Comparison of ENCODE assay signal across 8 mouse cellular contexts in genomic region chr5:140331615-140332512, GRCm38 (mm10). TPM values are rescaled to one million over a fixed set of nuclear protein-coding genes. Genes with fewer than 3 reads are reported as not detected.
A peak's percentile ranks its signal among the peaks of the same experiment; 100 is the strongest.
DNase-seq lines count a peak whose midpoint lies in the region; ATAC-seq and TF ChIP-seq lines count a peak whose summit lies in the region.

TSS of gene Mrm2 (minus strand) at chr5:140331898.

- H3K4me3 ChIP-seq in hindbrain, embryonic 10.5 days, result peak within 1 kb of the TSS; percentile 74
- peak within 1 kb of the TSS; percentile 70 for H3K4me3 ChIP-seq in lung, embryonic 16.5 days (ENCODE audit: low read length)
- peak within 1 kb of the TSS; percentile 91 for H3K4me3 ChIP-seq in thymus, adult 2 months (ENCODE audit: control insufficient read depth, insufficient read depth, low read length)

- peak within 1 kb of the TSS; percentile 91 for H3K4me2 ChIP-seq in lung, embryonic 16.5 days (ENCODE audit: low read depth, low read length)

- no peaks in the 10 kb centered on the region for H3K9me3 ChIP-seq in hindbrain, embryonic 10.5 days
- H3K9me3 ChIP-seq in lung, embryonic 16.5 days (ENCODE audit: control insufficient read depth, low read length), result no peaks in the 10 kb centered on the region

- peak within 1 kb of the TSS; percentile 93 for H3K27ac ChIP-seq in hindbrain, embryonic 10.5 days
- peak within 1 kb of the TSS; percentile 93 for H3K27ac ChIP-seq in lung, embryonic 16.5 days (ENCODE audit: low read length)
- peak within 1 kb of the TSS; percentile 57 for H3K27ac ChIP-seq in thymus, adult 2 months (ENCODE audit: control insufficient read depth, insufficient read depth, low read length)

- ATAC-seq in frontal cortex, adult (ENCODE audit: low TSS enrichment), result peak; percentile 95
- ATAC-seq in lung, embryonic 16.5 days (ENCODE audit: low read depth), result peak; percentile 81

- peak within 1 kb of the TSS; percentile 92 for H3K9ac ChIP-seq in lung, embryonic 16.5 days (ENCODE audit: low read length)

- peaks cover 26% of the 10 kb centered on the region for H3K4me1 ChIP-seq in hindbrain, embryonic 10.5 days (replicated peaks)
- peaks cover 16% of the 10 kb centered on the region for H3K4me1 ChIP-seq in lung, embryonic 16.5 days (replicated peaks; ENCODE audit: control insufficient read depth, insufficient read depth, low read length)
- peaks cover 8% of the 10 kb centered on the region for H3K4me1 ChIP-seq in thymus, adult 2 months (replicated peaks; ENCODE audit: control insufficient read depth, insufficient read depth, low read length)

- WGBS in hindbrain, embryonic 10.5 days, result 1% methylated on average over 39 of the region's 39 CpGs
- under 1% methylated on average over 39 of the region's 39 CpGs for WGBS in lung, embryonic 16.5 days
- WGBS in thymus, adult 2 months, result 1% methylated on average over 39 of the region's 39 CpGs

- no peaks in the 10 kb centered on the region for H3K27me3 ChIP-seq in hindbrain, embryonic 10.5 days (ENCODE audit: insufficient read depth, poor library complexity, severe bottlenecking)
- H3K27me3 ChIP-seq in lung, embryonic 16.5 days (ENCODE audit: control insufficient read depth, insufficient read depth, low read depth, low read length), result no peaks in the 10 kb centered on the region
- H3K27me3 ChIP-seq in thymus, adult 2 months (ENCODE audit: control insufficient read depth, insufficient read depth, low read length), result no peaks in the 10 kb centered on the region

- peak; percentile 98 for TF ChIP-seq CTCF in thymus, adult 2 months (IDR thresholded peaks at IDR 0.05; ENCODE audit: borderline replicate concordance, control insufficient read depth, extremely low read depth, insufficient read depth, low read length, poor library complexity)

- peak; percentile 83 for DNase-seq in MN1 (ENCODE audit: low spot score)
- peak; percentile 81 for DNase-seq in cerebellum, adult 9-10 months
- peak; percentile 90 for DNase-seq in hindbrain, embryonic 10.5 days (ENCODE audit: low spot score)
- peak; percentile 45 for DNase-seq in layer of hippocampus, adult 9-10 months (ENCODE audit: low spot score)
- peak; percentile 64 for DNase-seq in ovary, adult 18-20 months (ENCODE audit: low spot score)
- peak; percentile 87 for DNase-seq in thymus, adult 2 months

- peak; percentile 71 for TF ChIP-seq POLR2A in thymus, adult 2 months (IDR thresholded peaks at IDR 0.05; ENCODE audit: control insufficient read depth, extremely low read depth, insufficient read depth, low read length, poor library complexity)

- peaks cover 52% of the 10 kb centered on the region for H3K36me3 ChIP-seq in hindbrain, embryonic 10.5 days
- H3K36me3 ChIP-seq in lung, embryonic 16.5 days (ENCODE audit: control insufficient read depth, insufficient read depth, low read length), result peaks cover 3% of the 10 kb centered on the region
- no peaks in the 10 kb centered on the region for H3K36me3 ChIP-seq in thymus, adult 2 months (ENCODE audit: control insufficient read depth, insufficient read depth, low read length)

RNA-seq across cellular contexts. Expression of gene Mrm2, which starts in this region (rescaled TPM):
- 21.5 and 21.7 TPM in 2 replicates for polyA plus RNA-seq in hindbrain, embryonic 10.5 days (2016; fragmentation: Nextera tagmentation; extraction: Ambion mirVana)
- polyA plus RNA-seq in lung, embryonic 16.5 days (2015; fragmentation: Nextera tagmentation; extraction: Ambion mirVana), result 18.1 and 21.1 TPM in 2 replicates
- polyA plus RNA-seq in thymus, adult 2 months (2012; rRNA removed), result 9.0 and 10.0 TPM in 2 replicates

Comparison
In these comparisons a context has a peak if more than half of its experiments do, and no peak if none do; other contexts are left out.
1. Peak in every context shown above with its lines: DNase-seq, ATAC-seq, H3K4me3 ChIP-seq and H3K27ac ChIP-seq.